Mouse (Mus musculus) bone marrow macrophage, adult 2 months (primary cell): Measurements from ENCODE around the gene Zp3.

Source experiments
- CTCF ChIP-seq: IDR thresholded peaks from 2 replicates; pipeline ENCODE4 v1.5.1; 2012; ENCODE audit warnings: low read depth, mild to moderate bottlenecking, low read length, moderate library complexity
- POLR2A ChIP-seq: IDR thresholded peaks from 2 replicates; pipeline ENCODE4 v1.6.1; 2012; ENCODE audit warnings: mild to moderate bottlenecking, low read depth, low read length, borderline replicate concordance

- TF ChIP-seq CTCF (no peak), POLR2A (no peak)
Observed at GRCm38 (mm10) chr5:135962125-135962491, 17.8 kb upstream of the Zp3 start.
